Mouse (Mus musculus): ENCODE measurements around the gene Mfsd14a. TPM values are rescaled to one million over a fixed set of nuclear protein-coding genes. Genes with fewer than 3 reads are reported as not detected.

The Mfsd14a gene
- polyA plus RNA-seq, 1 experiment from 2014 or later: 40.0 TPM

GRCm38 (mm10) chr3:116595603-116595991 is 66.9 kb downstream of the Mfsd14a start:
- no peaks in the 10 kb centered on the region for H3K9me3 ChIP-seq (ENCODE audit: control insufficient read depth)
- H3K27me3 ChIP-seq (replicated peaks; ENCODE audit: control insufficient read depth, insufficient read depth, low read length): no peaks in the 10 kb centered on the region
- peak overlapping the region; percentile 78 for H3K9ac ChIP-seq (ENCODE audit: low read depth, low read length)
- 5% methylated on average over 10 of the region's 10 CpGs for WGBS
- no peaks in the 10 kb centered on the region for H3K4me1 ChIP-seq (replicated peaks; ENCODE audit: control insufficient read depth, insufficient read depth, low read length)
- H3K27ac ChIP-seq (ENCODE audit: low read depth, low read length): no peak overlapping the region
- peak overlapping the region; percentile 75 for H3K4me2 ChIP-seq (replicated peaks; ENCODE audit: low read depth)
- TF ChIP-seq CTCF (IDR thresholded peaks at IDR 0.05; ENCODE audit: low read depth): no peak
- no peak for ATAC-seq
- peak overlapping the region; percentile 84 for H3K4me3 ChIP-seq (ENCODE audit: low read depth, low read length)
- H3K36me3 ChIP-seq (ENCODE audit: control insufficient read depth, insufficient read depth): peaks cover 9% of the 10 kb centered on the region; the same call in 1 of the 2 replicates

- Histone ChIP-seq H3K9me3 (ENCODE audit: control insufficient read depth) (no peaks in the 10 kb centered on the region), H3K27ac (ENCODE audit: low read depth, low read length) (peak within 1 kb of the TSS; percentile 73), H3K9ac (ENCODE audit: low read depth, low read length) (peak within 1 kb of the TSS; percentile 78), H3K4me1 (replicated peaks; ENCODE audit: control insufficient read depth, insufficient read depth, low read length) (no peaks in the 10 kb centered on the region), H3K4me2 (replicated peaks; ENCODE audit: low read depth) (peak within 1 kb of the TSS; percentile 75), H3K4me3 (ENCODE audit: low read depth, low read length) (peak within 1 kb of the TSS; percentile 84), H3K27me3 (replicated peaks; ENCODE audit: control insufficient read depth, insufficient read depth, low read length) (no peaks in the 10 kb centered on the region), H3K36me3 (ENCODE audit: control insufficient read depth, insufficient read depth) (peaks cover 15% of the 10 kb centered on the region)
- ATAC-seq: peak; percentile 95
- TF ChIP-seq CTCF (IDR thresholded peaks at IDR 0.05; ENCODE audit: low read depth): no peak
- WGBS: under 1% methylated on average over 65 of the region's 65 CpGs
Measured at GRCm38 (mm10) chr3:116594728-116595602, 67.5 kb downstream of the Mfsd14a start, which contains the start of gene Sass6. Sass6 (plus strand) TSS chr3:116594982.

- H3K27me3 ChIP-seq (replicated peaks; ENCODE audit: control insufficient read depth, insufficient read depth, low read length): no peaks in the 10 kb centered on the region
- peak overlapping the region; percentile 73 for H3K27ac ChIP-seq (ENCODE audit: low read depth, low read length)
- peak overlapping the region; percentile 84 for H3K4me3 ChIP-seq (ENCODE audit: low read depth, low read length)
- ATAC-seq: peak; percentile 41; the same call in 1 of the 2 replicates
- H3K36me3 ChIP-seq (ENCODE audit: control insufficient read depth, insufficient read depth): peaks cover 23% of the 10 kb centered on the region
- H3K9me3 ChIP-seq (ENCODE audit: control insufficient read depth): no peaks in the 10 kb centered on the region
- H3K4me2 ChIP-seq (replicated peaks; ENCODE audit: low read depth): peak overlapping the region; percentile 75
- 2% methylated on average over 22 of the region's 22 CpGs for WGBS
- TF ChIP-seq CTCF (IDR thresholded peaks at IDR 0.05; ENCODE audit: low read depth): peak; percentile 44
- no peaks in the 10 kb centered on the region for H3K4me1 ChIP-seq (replicated peaks; ENCODE audit: control insufficient read depth, insufficient read depth, low read length)
- H3K9ac ChIP-seq (ENCODE audit: low read depth, low read length): peak overlapping the region; percentile 78
Measured at GRCm38 (mm10) chr3:116594076-116594727, 68.3 kb downstream of the Mfsd14a start.

GRCm38 (mm10) chr3:116582201-116582600 is 80.3 kb downstream of the Mfsd14a start:
- no peak overlapping the region for H3K9ac ChIP-seq (ENCODE audit: low read depth, low read length)
- WGBS: 97% methylated on average over 9 of the region's 9 CpGs
- no peak for TF ChIP-seq CTCF (IDR thresholded peaks at IDR 0.05; ENCODE audit: low read depth)

More at GRCm38 (mm10) chr3:116582201-116582600, 80.3 kb downstream of the Mfsd14a start:
- no peak overlapping the region for H3K4me2 ChIP-seq (replicated peaks; ENCODE audit: low read depth)
- no peaks in the 10 kb centered on the region for H3K9me3 ChIP-seq (ENCODE audit: control insufficient read depth)
- H3K4me1 ChIP-seq (replicated peaks; ENCODE audit: control insufficient read depth, insufficient read depth, low read length): no peaks in the 10 kb centered on the region
- no peak for ATAC-seq
- H3K4me3 ChIP-seq (ENCODE audit: low read depth, low read length): no peak overlapping the region
- peaks cover 47% of the 10 kb centered on the region for H3K36me3 ChIP-seq (ENCODE audit: control insufficient read depth, insufficient read depth)
- no peak overlapping the region; the same call in 1 of the 2 replicates for H3K27ac ChIP-seq (ENCODE audit: low read depth, low read length)
- H3K27me3 ChIP-seq (replicated peaks; ENCODE audit: control insufficient read depth, insufficient read depth, low read length): no peaks in the 10 kb centered on the region

Other genes starting within 250 kb of the Mfsd14a start
- gene Cdc14a, start 238.6 kb downstream of the Mfsd14a start, polyA plus RNA-seq (2015; fragmentation: Nextera tagmentation; extraction: Ambion mirVana): 6.5 and 6.6 TPM in 2 replicates
- 54.4 and 61.5 TPM in 2 replicates for gene Rtca, start 154.5 kb downstream of the Mfsd14a start, polyA plus RNA-seq (2015; fragmentation: Nextera tagmentation; extraction: Ambion mirVana)
- gene Dbt, start 149.6 kb downstream of the Mfsd14a start, polyA plus RNA-seq (2015; fragmentation: Nextera tagmentation; extraction: Ambion mirVana): 4.4 and 5.2 TPM in 2 replicates
- gene Lrrc39, start 99.7 kb downstream of the Mfsd14a start, polyA plus RNA-seq (2015; fragmentation: Nextera tagmentation; extraction: Ambion mirVana): 5.2 and 5.4 TPM in 2 replicates
- gene Sass6, start 67.7 kb downstream of the Mfsd14a start, polyA plus RNA-seq (2015; fragmentation: Nextera tagmentation; extraction: Ambion mirVana): 4.1 TPM in 2 replicates
- 8.2 and 11.0 TPM in 2 replicates for gene Trmt13, start 48.1 kb downstream of the Mfsd14a start, polyA plus RNA-seq (2015; fragmentation: Nextera tagmentation; extraction: Ambion mirVana)
- not detected in 2 replicates for gene Gm43191, start 18.6 kb upstream of the Mfsd14a start, polyA plus RNA-seq (2015; fragmentation: Nextera tagmentation; extraction: Ambion mirVana)
- 19.1 and 20.0 TPM in 2 replicates for gene Slc35a3, start 50.2 kb upstream of the Mfsd14a start, polyA plus RNA-seq (2015; fragmentation: Nextera tagmentation; extraction: Ambion mirVana)
- 6.3 and 6.9 TPM in 2 replicates for gene Agl, start 145.5 kb upstream of the Mfsd14a start, polyA plus RNA-seq (2015; fragmentation: Nextera tagmentation; extraction: Ambion mirVana)
- 18.6 and 18.9 TPM in 2 replicates for gene Frrs1, start 196.8 kb upstream of the Mfsd14a start, polyA plus RNA-seq (2015; fragmentation: Nextera tagmentation; extraction: Ambion mirVana)